Mouse (Mus musculus) lung, postnatal 0 days (tissue): ENCODE measurements at regions not wholly inside any gene's neighbourhood (a gene's known extent, or its start where the extent isn't known, plus 50 kb on each side); places are given as distances from the start of the nearest gene placed in this dataset.

Source experiments
- CTCF ChIP-seq: IDR thresholded peaks from 2 replicates; pipeline ENCODE4 v1.5.1; 2016; ENCODE audit warnings: antibody characterized with exemption, mild to moderate bottlenecking
- EP300 ChIP-seq: IDR thresholded peaks from 2 replicates; pipeline ENCODE4 v1.6.1; 2016; ENCODE audit warnings: antibody characterized with exemption, mild to moderate bottlenecking, control low read depth

DNA sequence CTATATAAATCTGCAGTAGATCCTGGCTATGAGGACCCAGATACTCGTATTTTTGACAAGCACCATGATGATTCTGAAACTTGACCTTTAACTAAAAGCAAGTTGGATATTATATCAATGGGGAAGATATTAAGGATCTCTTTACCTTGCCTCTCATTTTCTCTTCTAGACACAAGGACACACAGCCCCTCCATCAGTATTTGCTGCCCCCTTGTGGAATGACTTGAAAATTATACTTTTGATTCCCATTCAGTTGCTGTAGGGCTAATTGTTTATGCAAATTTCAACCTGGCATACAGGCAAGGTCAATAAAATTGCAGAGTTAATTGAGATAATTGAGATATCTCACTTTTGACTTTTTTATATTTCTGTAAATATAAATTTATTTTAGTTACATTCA lies 375.5 kb downstream of the Nap1l3 start:
- TF ChIP-seq CTCF = peak; percentile 36
- no peak for TF ChIP-seq EP300
